Mouse (Mus musculus) lung, embryonic 16.5 days (tissue): ENCODE measurements around the gene Cblc. TPM values are rescaled to one million over a fixed set of nuclear protein-coding genes. Genes with fewer than 3 reads are reported as not detected.

Source experiments
- ATAC-seq: fragments of 200-750 bp; cut with Nextera tagmentation; 2 replicates; pipeline ENCODE4 v1.8.0; 2017; ENCODE audit warnings: low read depth, mild to moderate bottlenecking, moderate library complexity
- H3K27ac ChIP-seq: fragments of 300-500 bp; sonication (generic); 2 replicates; pipeline ENCODE4 v1.5.1; 2014; ENCODE audit warnings: mild to moderate bottlenecking, control low read depth, low read length
- H3K27me3 ChIP-seq: fragments of 300-500 bp; sonication (generic); 2 replicates; pipeline ENCODE4 v1.6.1; 2014; ENCODE audit warnings: low read depth, low read length, mixed read lengths; ENCODE audit not compliant: control insufficient read depth, insufficient read depth
- H3K36me3 ChIP-seq: fragments of 300-500 bp; sonication (generic); 2 replicates; pipeline ENCODE4 v1.6.1; 2014; ENCODE audit warnings: low read length; ENCODE audit not compliant: control insufficient read depth, insufficient read depth
- H3K4me1 ChIP-seq: fragments of 300-500 bp; sonication (generic); replicated peaks from 2 replicates; pipeline ENCODE4 v1.6.1; 2014; ENCODE audit warnings: low read length, mixed read lengths; ENCODE audit not compliant: control insufficient read depth, insufficient read depth
- H3K4me2 ChIP-seq: fragments of 300-500 bp; sonication (generic); 2 replicates; pipeline ENCODE4 v1.6.1; 2014; ENCODE audit warnings: low read depth, low read length, control low read depth
- H3K4me3 ChIP-seq: fragments of 300-500 bp; sonication (generic); 2 replicates; pipeline ENCODE4 v1.5.1; 2014; ENCODE audit warnings: mild to moderate bottlenecking, low read length, control low read depth
- H3K9ac ChIP-seq: fragments of 300-500 bp; sonication (generic); 2 replicates; pipeline ENCODE4 v1.6.1; 2014; ENCODE audit warnings: low read length, control low read depth
- H3K9me3 ChIP-seq: fragments of 300-500 bp; sonication (generic); 2 replicates; pipeline ENCODE4 v1.6.1; 2016; ENCODE audit warnings: low read length; ENCODE audit not compliant: control insufficient read depth
- WGBS: fragments of 180-500 bp; shearing (Covaris S2); extraction: QIAGEN DNeasy Blood & Tissue Kit; methylation state at CpG from one replicate; pipeline ENCODE4 v1.1.7; 2014; 5-methylcytosine and 5-hydroxymethylcytosine counted together
- polyA plus RNA-seq: library from polyadenylated mRNA; unstranded; fragments of >200 nt; fragmentation: Nextera tagmentation; extraction: Ambion mirVana; gene quantifications from 2 replicates; pipeline ENCODE4 v1.2.1, GENCODE M21; 2015

The Cblc gene
- polyA plus RNA-seq, 1 experiment from 2014 or later, result 17.8 TPM

GRCm38 (mm10) chr7:19736389-19737057, 60.1 kb downstream of the Cblc start:
- H3K27ac ChIP-seq, result no peak overlapping the region
- H3K36me3 ChIP-seq, result peaks cover 50% of the 10 kb centered on the region
- no peak for ATAC-seq
- 87% methylated on average over 16 of the region's 16 CpGs for WGBS
- no peaks in the 10 kb centered on the region for H3K9me3 ChIP-seq
- peaks cover 6% of the 10 kb centered on the region for H3K4me1 ChIP-seq
- H3K9ac ChIP-seq, result no peak overlapping the region
- H3K4me3 ChIP-seq, result no peak overlapping the region
- H3K4me2 ChIP-seq, result no peak overlapping the region
- no peaks in the 10 kb centered on the region for H3K27me3 ChIP-seq

DNA sequence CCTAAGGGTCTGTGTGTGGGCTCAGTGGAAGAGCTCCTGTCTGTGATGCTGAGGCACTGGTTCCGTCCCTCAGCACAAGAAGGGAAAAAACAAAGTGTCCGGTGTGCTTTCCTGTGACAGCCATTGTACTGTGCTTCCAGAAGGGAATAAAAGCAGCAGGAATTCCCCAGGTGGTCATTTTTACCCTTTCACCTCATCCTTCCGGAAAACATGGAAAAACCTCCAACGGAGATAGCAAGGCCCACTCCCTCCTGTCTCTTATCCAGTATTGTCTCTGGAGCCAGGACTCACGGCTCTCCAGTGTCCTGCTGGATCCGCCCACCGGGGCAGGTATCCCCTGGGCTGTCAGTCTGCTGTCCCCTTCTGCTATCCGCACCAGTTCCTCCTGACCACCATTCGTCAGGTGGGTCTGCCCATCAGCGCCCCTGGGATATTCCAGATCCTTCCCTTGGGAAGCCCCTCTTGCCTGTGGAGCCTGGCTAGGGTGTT, 62.4 kb downstream of the Cblc start:
- WGBS, result 77% methylated on average over 10 of the region's 10 CpGs
- no peak overlapping the region for H3K9ac ChIP-seq
- H3K27ac ChIP-seq, result no peak overlapping the region
- H3K4me2 ChIP-seq, result no peak overlapping the region
- no peaks in the 10 kb centered on the region for H3K9me3 ChIP-seq
- no peak overlapping the region for H3K4me3 ChIP-seq
- no peaks in the 10 kb centered on the region for H3K27me3 ChIP-seq
- ATAC-seq, result no peak
- peaks cover 62% of the 10 kb centered on the region for H3K36me3 ChIP-seq
- no peaks in the 10 kb centered on the region for H3K4me1 ChIP-seq

Other genes with a start within 250 kb of the Cblc start
- 18.3 and 21.4 TPM in 2 replicates for gene Ppp1r37, start 233.7 kb downstream of the Cblc start, polyA plus RNA-seq
- gene Zfp296, start 219.5 kb downstream of the Cblc start, polyA plus RNA-seq, result 0.40 and 0.57 TPM in 2 replicates
- 156 and 170 TPM in 2 replicates for gene Gemin7, start 219.2 kb downstream of the Cblc start, polyA plus RNA-seq
- 41.4 and 43.5 TPM in 2 replicates for gene Clasrp, start 192.3 kb downstream of the Cblc start, polyA plus RNA-seq
- gene Relb, start 167.4 kb downstream of the Cblc start, polyA plus RNA-seq, result 8.9 and 9.7 TPM in 2 replicates
- 70.3 and 73.5 TPM in 2 replicates for gene Clptm1, start 131.8 kb downstream of the Cblc start, polyA plus RNA-seq
- gene Apoc2, start 118.9 kb downstream of the Cblc start, polyA plus RNA-seq, result 3.3 and 20.9 TPM in 2 replicates
- gene Gm44805, start 115.4 kb downstream of the Cblc start, polyA plus RNA-seq, result not detected in 2 replicates
- 0.34 and 6.1 TPM in 2 replicates for gene Apoc4, start 115.3 kb downstream of the Cblc start, polyA plus RNA-seq
- 28.4 and 34.9 TPM in 2 replicates for gene Apoc1, start 104.1 kb downstream of the Cblc start, polyA plus RNA-seq
- 470 and 554 TPM in 2 replicates for gene Apoe, start 97.6 kb downstream of the Cblc start, polyA plus RNA-seq
- gene Tomm40, start 81.4 kb downstream of the Cblc start, polyA plus RNA-seq, result 82.0 and 87.4 TPM in 2 replicates
- gene Nectin2, start 46.3 kb downstream of the Cblc start, polyA plus RNA-seq, result 128 and 131 TPM in 2 replicates
- 347 and 379 TPM in 2 replicates for gene Bcam, start 25.8 kb downstream of the Cblc start, polyA plus RNA-seq
- 5.4 and 5.7 TPM in 2 replicates for gene Bcl3, start 26.0 kb upstream of the Cblc start, polyA plus RNA-seq
- 0.15 TPM in 1 of 2 replicates, not detected in the other for gene Gm19345, start 55.2 kb upstream of the Cblc start, polyA plus RNA-seq
- not detected in 2 replicates for gene Ceacam16, start 64.5 kb upstream of the Cblc start, polyA plus RNA-seq
- 0.06 TPM in 1 of 2 replicates, not detected in the other for gene Ceacam19, start 91.2 kb upstream of the Cblc start, polyA plus RNA-seq
- 23.9 and 26.1 TPM in 2 replicates for gene Pvr, start 124.4 kb upstream of the Cblc start, polyA plus RNA-seq
- gene Igsf23, start 153.9 kb upstream of the Cblc start, polyA plus RNA-seq, result 1.8 and 2.3 TPM in 2 replicates
- gene Ceacam20, start 168.6 kb upstream of the Cblc start, polyA plus RNA-seq, result not detected in 2 replicates
- gene Nlrp9b, start 194.7 kb upstream of the Cblc start, polyA plus RNA-seq, result not detected in 2 replicates